ENCODE assay signal across 15 mouse cellular contexts in genomic region chr13:83112323-83112722, GRCm38 (mm10).
DNase-seq lines count a peak whose midpoint lies in the region; ATAC-seq and TF ChIP-seq lines count a peak whose summit lies in the region.
"Had no signal": no experiment of that assay in that cellular context is flagged by ENCODE, and none has a peak within 500 bp of the region (broad histone marks: within the 10 kb centered on the region; RNA-seq: fewer than 3 reads in every experiment).

No protein-coding gene starts in this region.

- H3K27ac ChIP-seq in MEL (ENCODE audit: control insufficient read depth, low read depth, low read length), result no peak overlapping the region; the same call in 1 of the 2 replicates
- no peak overlapping the region for H3K27ac ChIP-seq in liver, embryonic 11.5 days (ENCODE audit: low read depth, low read length)
- H3K27ac ChIP-seq in intestine, postnatal 0 days (ENCODE audit: low read depth, low read length), result no peak overlapping the region
- no peak overlapping the region for H3K27ac ChIP-seq in gastrocnemius, adult 2 months
- H3K27ac ChIP-seq: embryonic facial prominence, embryonic 12.5 days had no signal

- H3K4me1 ChIP-seq in lung, adult 2 months (ENCODE audit: control insufficient read depth, insufficient read depth, low read length), result no peaks in the 10 kb centered on the region
- H3K4me1 ChIP-seq in MEL (ENCODE audit: control insufficient read depth in 1 of 2, insufficient read depth in 2 of 2, low read length in 2 of 2), result peaks cover 2 to 4% of the 10 kb centered on the region in 2 experiments; a peak in 2 of 4 replicates
- no peaks in the 10 kb centered on the region for H3K4me1 ChIP-seq in liver, embryonic 11.5 days (replicated peaks; ENCODE audit: control insufficient read depth, insufficient read depth, low read length)
- H3K4me1 ChIP-seq in intestine, postnatal 0 days (replicated peaks; ENCODE audit: control insufficient read depth, insufficient read depth, low read length), result no peaks in the 10 kb centered on the region

- intact Hi-C loops in gastrocnemius, adult 2 months (cut with DNase I), result no loop called here

- H3K4me3 ChIP-seq in lung, adult 2 months (replicated peaks; ENCODE audit: extremely low read depth, low read depth, low read length), result no peak overlapping the region
- peak overlapping the region in 1 of 2 experiments; percentile 32; a peak in 2 of 4 replicates for H3K4me3 ChIP-seq in MEL (ENCODE audit: control insufficient read depth in 1 of 2, insufficient read depth in 1 of 2, low read depth in 2 of 2, low read length in 2 of 2)
- H3K4me3 ChIP-seq in liver, embryonic 11.5 days (ENCODE audit: low read depth, low read length), result no peak overlapping the region
- no peak overlapping the region for H3K4me3 ChIP-seq in intestine, postnatal 0 days (ENCODE audit: low read depth, low read length)
- no peak overlapping the region for H3K4me3 ChIP-seq in gastrocnemius, adult 2 months
- H3K4me3 ChIP-seq: embryonic facial prominence, embryonic 12.5 days had no signal

- TF ChIP-seq POLR2A in lung, adult 2 months (IDR thresholded peaks at IDR 0.05; ENCODE audit: borderline replicate concordance, extremely low read depth, low read depth, low read length), result no peak
- no peak for TF ChIP-seq POLR2A in MEL (IDR thresholded peaks at IDR 0.05; ENCODE audit: control insufficient read depth in 1 of 2, insufficient read depth in 1 of 2, low read depth in 1 of 2, low read length in 2 of 2, poor library complexity in 1 of 2)

- ATAC-seq in liver, embryonic 11.5 days (replicated peaks; ENCODE audit: low FRiP score), result peak; percentile 52
- peak; percentile 84 for ATAC-seq in megakaryocyte progenitor cell, adult 5-6 weeks (replicated peaks; ENCODE audit: poor library complexity)
- no peak for ATAC-seq in intestine, postnatal 0 days
- ATAC-seq: activated CD4-positive, CD25-positive, alpha-beta regulatory T cell, adult 4 months; CD4-positive, CD25-positive, alpha-beta regulatory T cell, adult 4 months; intestine, embryonic 16.5 days had no signal

- 32% methylated on average over 1 of the region's 1 CpGs for WGBS in lung, adult 2 months
- WGBS in liver, embryonic 11.5 days, result 39% methylated on average over 1 of the region's 1 CpGs
- 72% methylated on average over 1 of the region's 1 CpGs for WGBS in intestine, postnatal 0 days

- peaks cover 0 to 4% of the 10 kb centered on the region in 2 experiments; a peak in 2 of 4 replicates for H3K36me3 ChIP-seq in MEL (ENCODE audit: control insufficient read depth in 1 of 2, insufficient read depth in 2 of 2, low read length in 2 of 2)
- no peaks in the 10 kb centered on the region for H3K36me3 ChIP-seq in liver, embryonic 11.5 days (ENCODE audit: control insufficient read depth, insufficient read depth, low read length)
- no peaks in the 10 kb centered on the region for H3K36me3 ChIP-seq in intestine, postnatal 0 days (ENCODE audit: control insufficient read depth, insufficient read depth)
- H3K36me3 ChIP-seq: embryonic facial prominence, embryonic 12.5 days had no signal

- no peak overlapping the region for H3K9ac ChIP-seq in MEL (ENCODE audit: control insufficient read depth, low read depth, low read length, poor library complexity, severe bottlenecking)
- H3K9ac ChIP-seq in liver, embryonic 11.5 days (ENCODE audit: low read depth, low read length), result no peak overlapping the region
- no peak overlapping the region for H3K9ac ChIP-seq in intestine, postnatal 0 days (ENCODE audit: low read depth, low read length)
- H3K9ac ChIP-seq: embryonic facial prominence, embryonic 12.5 days; lung, embryonic 14.5 days had no signal

- peak; percentile 81 to 84 for TF ChIP-seq EP300 in MEL (IDR thresholded peaks at IDR 0.05; ENCODE audit: low read depth in 1 of 2, low read length in 2 of 2)

- TF ChIP-seq RAD21 in MEL (IDR thresholded peaks at IDR 0.05; ENCODE audit: low read depth, low read length), result no peak

- DNase-seq in lung, postnatal 25 days (ENCODE audit: low spot score), result peak; percentile 8
- DNase-seq in lung, adult 2 months, result no peak
- DNase-seq in MEL (ENCODE audit: low read depth, low spot score), result peak; percentile 61
- DNase-seq in liver, embryonic 11.5 days (ENCODE audit: low spot score), result no peak
- no peak for DNase-seq in thymus, postnatal 4 days
- no peak for DNase-seq in gastrocnemius, adult 2 months
- DNase-seq: cerebellum, postnatal 36 days; kidney, postnatal 14 days; lung, embryonic 14.5 days had no signal

- no peak overlapping the region; the same call in 1 of the 2 replicates for H3K4me2 ChIP-seq in liver, embryonic 11.5 days
- no peak overlapping the region for H3K4me2 ChIP-seq in intestine, postnatal 0 days (replicated peaks; ENCODE audit: low read depth)
- H3K4me2 ChIP-seq: embryonic facial prominence, embryonic 12.5 days; lung, embryonic 14.5 days had no signal

- TF ChIP-seq CTCF in lung, adult 2 months (IDR thresholded peaks at IDR 0.05; ENCODE audit: insufficient read depth, low read length), result no peak
- TF ChIP-seq CTCF in MEL (IDR thresholded peaks at IDR 0.05 in 2 of 3, conservative IDR thresholded peaks at IDR 0.05 in 1 of 3; ENCODE audit: control insufficient read depth in 1 of 3, insufficient read depth in 1 of 3, low read depth in 2 of 3, low read length in 3 of 3, poor library complexity in 1 of 3, severe bottlenecking in 1 of 3), result no peak
- TF ChIP-seq CTCF in intestine, postnatal 0 days (IDR thresholded peaks at IDR 0.05; ENCODE audit: low read depth), result no peak
- TF ChIP-seq CTCF in gastrocnemius, adult 2 months (IDR thresholded peaks at IDR 0.05), result no peak

- H3K9me3 ChIP-seq in MEL (replicated peaks; ENCODE audit: insufficient read depth, low read length), result no peaks in the 10 kb centered on the region
- H3K9me3 ChIP-seq in liver, embryonic 11.5 days (ENCODE audit: control insufficient read depth, low read length), result no peaks in the 10 kb centered on the region
- H3K9me3 ChIP-seq in intestine, postnatal 0 days (ENCODE audit: control insufficient read depth), result no peaks in the 10 kb centered on the region
- H3K9me3 ChIP-seq: embryonic facial prominence, embryonic 12.5 days had no signal

- H3K79me2 ChIP-seq in MEL (ENCODE audit: control insufficient read depth, insufficient read depth, low read length, poor library complexity), result no peaks in the 10 kb centered on the region

- no peaks in the 10 kb centered on the region for H3K27me3 ChIP-seq in MEL (ENCODE audit: control insufficient read depth in 1 of 2, insufficient read depth in 2 of 2, low read length in 2 of 2)
- H3K27me3 ChIP-seq in liver, embryonic 11.5 days (replicated peaks; ENCODE audit: control insufficient read depth, insufficient read depth, low read length), result no peaks in the 10 kb centered on the region
- no peaks in the 10 kb centered on the region for H3K27me3 ChIP-seq in intestine, postnatal 0 days (replicated peaks; ENCODE audit: control insufficient read depth, insufficient read depth, low read length)
- H3K27me3 ChIP-seq: embryonic facial prominence, embryonic 12.5 days had no signal

TF ChIP-seq in MEL, 35 proteins besides CTCF, POLR2A, EP300 and RAD21:
- 0 out of 2 replicates have a peak, but pooled peaks have one; percentile 24 for TF ChIP-seq SIN3A (IDR thresholded peaks at IDR 0.05; ENCODE audit: low read length)
- peak; percentile 58; the same call in 1 of the 2 replicates for TF ChIP-seq MYB (IDR thresholded peaks at IDR 0.05; ENCODE audit: low read depth, low read length)
- no peak for TF ChIP-seq JUND (IDR thresholded peaks at IDR 0.05; ENCODE audit: low read depth, low read length)
- TF ChIP-seq ETS1 (IDR thresholded peaks at IDR 0.05; ENCODE audit: low read depth, low read length), result peak; percentile 71
- TF ChIP-seq HCFC1 (IDR thresholded peaks at IDR 0.05; ENCODE audit: low read depth, low read length), result no peak
- TF ChIP-seq POLR2AphosphoS2 (IDR thresholded peaks at IDR 0.05; ENCODE audit: low read length), result no peak
- TF ChIP-seq USF2 (IDR thresholded peaks at IDR 0.05; ENCODE audit: borderline replicate concordance in 1 of 2, insufficient read depth in 1 of 2, low read depth in 1 of 2, low read length in 2 of 2), result no peak
- TF ChIP-seq TCF12 (IDR thresholded peaks at IDR 0.05; ENCODE audit: low read depth, low read length), result peak; percentile 82
- no peak for TF ChIP-seq E2F4 (IDR thresholded peaks at IDR 0.05; ENCODE audit: borderline replicate concordance, low read depth, low read length)
- TF ChIP-seq KAT2A (conservative IDR thresholded peaks at IDR 0.05; ENCODE audit: low read depth, low read length), result no peak
- peak; percentile 92 for TF ChIP-seq MEF2A (IDR thresholded peaks at IDR 0.05; ENCODE audit: extremely low read depth, insufficient replicate concordance, low read depth, low read length, poor library complexity, severe bottlenecking)
- TF ChIP-seq GATA1 (IDR thresholded peaks at IDR 0.05; ENCODE audit: low read depth, low read length), result 0 out of 2 replicates have a peak, but pooled peaks have one; percentile 39
- TF ChIP-seq ZKSCAN1 (IDR thresholded peaks at IDR 0.05; ENCODE audit: low read depth, low read length), result no peak
- no peak for TF ChIP-seq MXI1 (IDR thresholded peaks at IDR 0.05; ENCODE audit: low read depth, low read length)
- TF ChIP-seq BHLHE40 (IDR thresholded peaks at IDR 0.05; ENCODE audit: borderline replicate concordance, low read depth, low read length), result no peak
- TF ChIP-seq UBTF (IDR thresholded peaks at IDR 0.05; ENCODE audit: borderline replicate concordance, insufficient read depth, low read depth, low read length), result no peak
- TF ChIP-seq RCOR1 (IDR thresholded peaks at IDR 0.05; ENCODE audit: low read depth, low read length), result peak; percentile 47; the same call in 1 of the 2 replicates
- TF ChIP-seq ZMIZ1 (IDR thresholded peaks at IDR 0.05; ENCODE audit: low read depth, low read length), result no peak
- no peak for TF ChIP-seq MAX (IDR thresholded peaks at IDR 0.05; ENCODE audit: low read length)
- no peak for TF ChIP-seq SMC3 (IDR thresholded peaks at IDR 0.05; ENCODE audit: low read depth, low read length)
- no peak for TF ChIP-seq MYC (IDR thresholded peaks at IDR 0.05; ENCODE audit: low read depth, low read length)
- TF ChIP-seq GABPA (IDR thresholded peaks at IDR 0.05; ENCODE audit: low read depth, low read length), result no peak
- TF ChIP-seq CHD1 (IDR thresholded peaks at IDR 0.05; ENCODE audit: low read depth, low read length), result no peak
TF ChIP-seq in MEL: peak in this region for 7.

Comparison
In these comparisons a context has a peak if more than half of its experiments do, and no peak if none do; other contexts are left out.
1. DNase-seq: peak in lung, postnatal 25 days (single experiment) and MEL (single experiment); none in lung, adult 2 months (single experiment), liver, embryonic 11.5 days (single experiment), thymus, postnatal 4 days (single experiment) and gastrocnemius, adult 2 months (single experiment).